Mouse (Mus musculus) hindbrain, embryonic 14.5 days (tissue): ENCODE results near the gene H2afv. TPM values are rescaled to one million over a fixed set of nuclear protein-coding genes. Genes with fewer than 3 reads are reported as not detected.
A peak's percentile ranks its signal among the peaks of the same experiment; 100 is the strongest.
"Not testable (repeated sequence)": the region's sequence is repeated elsewhere in the genome, so short reads cannot be mapped to it uniquely, and the experiment has no call there.

ENCODE experiments used
- ATAC-seq: fragments of 200-750 bp; cut with Nextera tagmentation; 2 replicates; pipeline ENCODE4 v1.8.0; 2017; ENCODE audit warnings: moderate number of reproducible peaks, mild to moderate bottlenecking, moderate TSS enrichment, moderate library complexity; ENCODE audit not compliant: low FRiP score
- DNase-seq: peaks from one replicate; pipeline ENCODE4 v3.0.0-alpha.2; 2015; ENCODE audit warnings: low spot score
- H3K27ac ChIP-seq: fragments of 300-500 bp; sonication (generic); 2 replicates; pipeline ENCODE4 v1.5.1; 2014; ENCODE audit warnings: mild to moderate bottlenecking, moderate library complexity
- H3K27me3 ChIP-seq: fragments of 300-500 bp; sonication (generic); 2 replicates; pipeline ENCODE4 v1.6.1; 2014; ENCODE audit warnings: mild to moderate bottlenecking, low read length, mixed read lengths; ENCODE audit not compliant: control insufficient read depth, insufficient read depth
- H3K36me3 ChIP-seq: fragments of 300-500 bp; sonication (generic); replicated peaks from 2 replicates; pipeline ENCODE4 v1.6.1; 2014; ENCODE audit not compliant: control insufficient read depth, insufficient read depth
- H3K4me1 ChIP-seq: fragments of 300-500 bp; sonication (generic); replicated peaks from 2 replicates; pipeline ENCODE4 v1.6.1; 2014; ENCODE audit warnings: antibody characterized with exemption, low read length, mixed read lengths; ENCODE audit not compliant: control insufficient read depth, insufficient read depth
- H3K4me2 ChIP-seq: fragments of 300-500 bp; sonication (generic); replicated peaks from 2 replicates; pipeline ENCODE4 v1.6.1; 2014; ENCODE audit warnings: mild to moderate bottlenecking, moderate library complexity
- H3K4me3 ChIP-seq: fragments of 300-500 bp; sonication (generic); replicated peaks from 2 replicates; pipeline ENCODE4 v1.5.1; 2014; ENCODE audit warnings: mild to moderate bottlenecking, low read length
- H3K9ac ChIP-seq: fragments of 300-500 bp; sonication (generic); 2 replicates; pipeline ENCODE4 v1.6.1; 2014
- H3K9me3 ChIP-seq: fragments of 300-500 bp; sonication (generic); 2 replicates; pipeline ENCODE4 v1.6.1; 2016; ENCODE audit warnings: low read length; ENCODE audit not compliant: control insufficient read depth
- WGBS: fragments of 180-500 bp; shearing (Covaris S2); extraction: QIAGEN DNeasy Blood & Tissue Kit; methylation state at CpG from one replicate; pipeline ENCODE4 v1.1.7; 2014; 5-methylcytosine and 5-hydroxymethylcytosine counted together
- polyA plus RNA-seq: library from polyadenylated mRNA; unstranded; fragments of >200 nt; fragmentation: Nextera tagmentation; extraction: Ambion mirVana; gene quantifications from 2 replicates; pipeline ENCODE4 v1.2.1, GENCODE M21; 2014

The H2afv gene
- polyA plus RNA-seq, 1 experiment from 2014 or later = 249 TPM

GRCm38 (mm10) chr11:6472076-6472475 is 27.8 kb upstream of the H2afv start:
- Histone ChIP-seq H3K27me3 (no peaks in the 10 kb centered on the region), H3K27ac (peak overlapping the region; percentile 7; the same call in 1 of the 2 replicates), H3K9ac (peak overlapping the region; percentile 95), H3K4me1 (peaks cover 54% of the 10 kb centered on the region), H3K4me2 (peak overlapping the region; percentile 99), H3K9me3 (no peaks in the 10 kb centered on the region), H3K36me3 (peaks cover 21% of the 10 kb centered on the region; the same call in 1 of the 2 replicates), H3K4me3 (peak overlapping the region; percentile 79)
- DNase-seq = no peak
- ATAC-seq = no peak

- H3K4me1 ChIP-seq = peaks cover 54% of the 10 kb centered on the region
- DNase-seq (no peak), ATAC-seq (no peak)
- peak overlapping the region; percentile 95 for H3K9ac ChIP-seq
- peaks cover 27% of the 10 kb centered on the region; the same call in 1 of the 2 replicates for H3K36me3 ChIP-seq
- no peaks in the 10 kb centered on the region for H3K27me3 ChIP-seq
- peak overlapping the region; percentile 72 for H3K27ac ChIP-seq
- peak overlapping the region; percentile 99 for H3K4me2 ChIP-seq
- H3K4me3 ChIP-seq = peak overlapping the region; percentile 79
- 26% methylated on average over 1 of the region's 1 CpGs for WGBS
- no peaks in the 10 kb centered on the region for H3K9me3 ChIP-seq
Measured at GRCm38 (mm10) chr11:6471493-6471892, 27.2 kb upstream of the H2afv start.

DNA sequence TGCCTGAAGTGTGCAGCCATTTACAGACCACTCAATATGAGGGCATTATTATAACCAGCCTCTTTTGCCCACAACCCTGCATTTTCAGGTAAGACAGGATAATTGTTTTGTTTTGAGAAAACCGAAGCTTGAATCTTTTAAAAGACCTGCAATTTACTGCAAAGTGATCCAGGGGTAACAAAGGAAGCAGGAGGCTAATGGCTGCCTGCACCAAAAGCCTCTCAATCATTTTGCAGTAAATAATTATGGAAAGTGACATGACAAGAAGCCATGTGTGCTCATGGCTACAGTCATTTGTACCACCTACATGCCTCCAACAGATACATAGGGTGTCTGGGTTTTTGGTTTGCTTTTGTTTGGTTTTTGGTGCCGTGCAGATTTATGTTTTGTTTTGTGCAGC is 26.8 kb upstream of the H2afv start:
- H3K4me1 ChIP-seq = peaks cover 54% of the 10 kb centered on the region
- no peaks in the 10 kb centered on the region for H3K27me3 ChIP-seq
- WGBS = 51% methylated on average over 2 of the region's 2 CpGs
- DNase-seq (peak; percentile 28), ATAC-seq (no peak)
- H3K27ac ChIP-seq = peak overlapping the region; percentile 72
- H3K9ac ChIP-seq = peak overlapping the region; percentile 95
- H3K9me3 ChIP-seq = no peaks in the 10 kb centered on the region
- H3K4me3 ChIP-seq = peak overlapping the region; percentile 79
- peak overlapping the region; percentile 99 for H3K4me2 ChIP-seq
- H3K36me3 ChIP-seq = peaks cover 31% of the 10 kb centered on the region

- Histone ChIP-seq H3K27me3 (no peaks in the 10 kb centered on the region), H3K27ac (no peak overlapping the region), H3K9me3 (no peaks in the 10 kb centered on the region), H3K9ac (no peak overlapping the region), H3K4me2 (peak overlapping the region; percentile 8), H3K36me3 (peaks cover 39% of the 10 kb centered on the region), H3K4me1 (peaks cover 43% of the 10 kb centered on the region), H3K4me3 (no peak overlapping the region)
- DNase-seq = no peak
- no peak for ATAC-seq
- 82% methylated on average over 2 of the region's 2 CpGs for WGBS
Measured at GRCm38 (mm10) chr11:6468541-6468940, 24.3 kb upstream of the H2afv start.

DNA sequence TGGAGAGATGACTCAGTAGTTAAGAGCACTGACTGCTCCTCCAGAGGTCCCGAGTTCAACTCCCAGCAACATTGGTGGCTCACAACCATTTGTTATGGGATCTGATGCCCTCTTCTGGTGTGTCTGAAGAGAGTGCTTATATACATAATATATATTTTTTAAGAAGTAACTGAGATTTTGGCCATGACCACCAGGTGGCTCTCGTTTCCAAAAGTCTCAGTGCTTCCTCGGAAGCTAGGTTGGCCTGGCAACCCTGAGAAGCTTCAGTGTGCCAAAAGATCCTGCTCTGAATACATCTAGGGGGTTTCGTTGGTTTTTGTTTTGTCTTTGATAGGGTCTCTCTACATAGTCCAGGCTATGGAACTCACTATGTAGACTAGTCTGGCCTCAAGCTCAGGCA is 20.9 kb upstream of the H2afv start:
- Histone ChIP-seq H3K27ac (no peak overlapping the region), H3K27me3 (no peaks in the 10 kb centered on the region), H3K9me3 (no peaks in the 10 kb centered on the region), H3K4me1 (peaks cover 13% of the 10 kb centered on the region), H3K4me2 (no peak overlapping the region), H3K9ac (no peak overlapping the region), H3K36me3 (peaks cover 34% of the 10 kb centered on the region), H3K4me3 (no peak overlapping the region)
- DNase-seq = peak; percentile 86
- 24% methylated on average over 4 of the region's 4 CpGs for WGBS
- peak; percentile 64; the same call in 1 of the 2 replicates for ATAC-seq

DNA sequence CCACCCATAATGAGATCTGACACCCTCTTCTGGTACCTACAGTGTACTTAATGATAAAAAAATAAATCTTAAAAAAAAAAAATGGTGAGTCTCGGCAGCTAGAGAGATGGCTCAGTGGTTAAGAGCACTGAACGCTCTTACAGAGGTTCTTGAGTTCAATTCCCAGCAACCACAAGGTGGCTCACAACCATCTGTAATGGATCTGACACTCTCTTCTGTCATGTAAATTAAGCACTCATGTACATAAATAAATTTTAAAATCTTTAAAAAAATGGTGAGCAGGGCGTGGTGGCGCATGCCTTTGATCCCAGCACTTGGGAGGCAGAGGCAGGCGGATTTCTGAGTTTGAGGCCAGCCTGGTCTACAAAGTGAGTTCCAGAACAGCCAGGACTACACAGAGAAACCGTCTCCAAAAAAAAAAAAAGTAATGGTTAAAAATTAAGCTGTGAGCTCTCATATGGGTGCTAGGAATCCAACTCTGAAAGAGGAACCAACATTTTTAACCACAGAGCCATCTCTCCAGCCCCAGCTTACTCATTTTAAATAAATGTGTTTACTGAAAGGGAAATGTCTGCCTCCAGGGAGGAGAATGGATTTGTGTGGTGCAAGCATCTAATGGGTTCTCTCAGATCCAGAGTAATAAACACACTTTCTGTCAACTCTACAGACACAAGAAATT is 19.1 kb upstream of the H2afv start:
- no peak for DNase-seq
- H3K27ac ChIP-seq = no peak overlapping the region
- no peak for ATAC-seq
- H3K4me1 ChIP-seq = peaks cover 1% of the 10 kb centered on the region; the same call in 1 of the 2 replicates
- H3K36me3 ChIP-seq = peaks cover 33% of the 10 kb centered on the region
- H3K27me3 ChIP-seq = no peaks in the 10 kb centered on the region
- no peak overlapping the region for H3K4me3 ChIP-seq
- no peak overlapping the region for H3K4me2 ChIP-seq
- H3K9me3 ChIP-seq = no peaks in the 10 kb centered on the region
- H3K9ac ChIP-seq = no peak overlapping the region
- WGBS = 91% methylated on average over 6 of the region's 6 CpGs

DNA sequence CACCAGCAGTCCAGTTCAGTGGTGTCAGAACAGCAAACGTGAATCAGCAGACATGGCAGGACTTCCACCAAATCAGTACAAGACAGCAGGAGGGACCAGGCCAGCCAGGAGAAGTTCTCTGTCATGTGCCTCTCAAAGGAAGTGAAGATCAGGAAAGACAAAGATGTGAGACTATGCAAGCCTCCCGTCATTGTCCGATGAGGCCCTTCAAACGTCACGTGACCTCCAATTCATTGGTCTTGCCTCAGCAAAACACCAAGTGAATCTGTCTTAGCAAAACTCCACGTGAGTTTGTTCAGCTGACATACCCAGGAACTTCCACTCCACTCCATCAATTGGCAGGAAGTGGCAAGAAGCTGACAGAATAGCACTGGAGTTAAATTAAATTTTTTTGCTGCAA is 11.8 kb upstream of the H2afv start:
- ATAC-seq = no peak
- H3K36me3 ChIP-seq = no peaks in the 10 kb centered on the region
- no peaks in the 10 kb centered on the region for H3K4me1 ChIP-seq
- no peak overlapping the region for H3K4me2 ChIP-seq
- no peak for DNase-seq
- H3K4me3 ChIP-seq = no peak overlapping the region
- H3K27ac ChIP-seq = no peak overlapping the region
- H3K9ac ChIP-seq = no peak overlapping the region
- H3K9me3 ChIP-seq = no peaks in the 10 kb centered on the region
- 76% methylated on average over 6 of the region's 6 CpGs for WGBS
- H3K27me3 ChIP-seq = no peaks in the 10 kb centered on the region

DNA sequence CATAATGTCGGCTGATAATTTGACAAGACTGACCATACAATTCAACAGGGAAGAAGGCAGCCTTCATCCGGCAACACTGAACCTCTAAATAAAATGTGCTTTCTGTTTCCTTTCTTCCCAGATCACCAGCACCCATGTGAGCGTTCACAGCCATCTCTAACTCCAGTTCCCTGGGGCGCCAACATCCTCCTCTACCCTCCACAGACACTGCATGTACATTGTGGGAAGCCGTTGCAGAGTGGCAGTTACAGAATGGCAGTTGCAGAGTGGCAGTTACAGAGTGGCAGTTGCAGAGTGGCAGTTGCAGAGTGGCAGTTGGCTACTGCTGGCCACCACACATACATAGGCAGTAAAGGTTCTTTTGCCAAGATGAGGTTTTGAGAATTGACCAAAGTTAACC is 3.9 kb upstream of the H2afv start:
- WGBS = 95% methylated on average over 5 of the region's 5 CpGs
- not testable (repeated sequence) for H3K4me3 ChIP-seq

DNA sequence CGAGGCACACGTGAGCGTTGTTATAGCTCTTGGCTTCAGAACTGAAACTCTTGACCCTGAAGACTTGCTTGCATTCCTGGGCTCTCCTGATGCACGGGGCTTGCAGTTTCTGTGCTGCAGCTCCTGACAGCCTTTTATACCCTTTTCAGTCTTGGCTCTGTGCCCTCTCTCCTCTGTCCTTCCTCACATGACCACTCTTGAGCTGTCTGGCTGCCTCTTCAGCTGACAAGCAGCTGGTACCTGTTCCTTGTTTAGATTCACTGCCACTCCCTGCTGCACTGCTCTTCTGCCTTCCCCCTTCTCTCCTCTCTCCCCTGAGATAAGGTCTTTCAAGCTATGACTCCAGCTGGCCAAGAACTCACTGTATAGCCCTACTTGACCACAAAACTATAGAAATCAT is 3.2 kb upstream of the H2afv start:
- ATAC-seq (no peak), DNase-seq (no peak)
- H3K27me3 ChIP-seq = no peaks in the 10 kb centered on the region
- no peaks in the 10 kb centered on the region for H3K9me3 ChIP-seq
- H3K9ac ChIP-seq = no peak overlapping the region
- no peaks in the 10 kb centered on the region for H3K36me3 ChIP-seq
- whole genome bisulfite sequencing = 85% methylated on average over 4 of the region's 4 CpGs
- H3K4me2 ChIP-seq = no peak overlapping the region
- no peak overlapping the region for H3K27ac ChIP-seq
- H3K4me3 ChIP-seq = no peak overlapping the region
- H3K4me1 ChIP-seq = peaks cover 15% of the 10 kb centered on the region

More for the DNA sequence above, 3.9 kb upstream of the H2afv start:
- H3K27ac ChIP-seq, H3K4me1 ChIP-seq, H3K27me3 ChIP-seq, H3K9me3 ChIP-seq, DNase-seq, H3K9ac ChIP-seq, H3K4me2 ChIP-seq, H3K36me3 ChIP-seq, ATAC-seq: not testable (repeated sequence)
